Mouse (Mus musculus): ENCODE results near the gene Cldn7.

Gene Cldn7

GRCm38 (mm10) chr11:69990850-69991691, 26.5 kb downstream of the Cldn7 start, which contains the start of gene Gabarap:
TSS of gene Gabarap (plus strand) at chr11:69991143.
- peak; percentile 98 for DNase-seq (ENCODE audit: low read depth)

DNA sequence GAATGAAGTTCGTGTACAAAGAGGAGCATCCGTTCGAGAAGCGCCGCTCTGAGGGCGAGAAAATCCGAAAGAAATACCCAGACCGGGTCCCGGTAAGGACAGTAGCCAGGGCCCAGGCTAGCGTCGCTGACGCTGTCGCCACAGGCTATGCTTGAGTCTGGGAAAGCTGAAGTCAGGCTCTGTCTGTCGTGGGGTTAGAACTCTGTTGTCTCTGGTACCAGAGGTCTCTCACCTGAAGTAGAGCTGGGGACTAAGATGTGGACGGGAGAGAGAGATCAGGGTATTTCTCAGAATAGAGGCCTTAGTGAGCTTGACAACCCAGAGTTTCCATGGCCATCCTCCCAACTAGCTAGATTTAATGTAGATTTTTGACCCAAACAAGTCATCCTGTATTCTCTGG, 27.1 kb downstream of the Cldn7 start:
- DNase-seq (ENCODE audit: low read depth): no peak

DNA sequence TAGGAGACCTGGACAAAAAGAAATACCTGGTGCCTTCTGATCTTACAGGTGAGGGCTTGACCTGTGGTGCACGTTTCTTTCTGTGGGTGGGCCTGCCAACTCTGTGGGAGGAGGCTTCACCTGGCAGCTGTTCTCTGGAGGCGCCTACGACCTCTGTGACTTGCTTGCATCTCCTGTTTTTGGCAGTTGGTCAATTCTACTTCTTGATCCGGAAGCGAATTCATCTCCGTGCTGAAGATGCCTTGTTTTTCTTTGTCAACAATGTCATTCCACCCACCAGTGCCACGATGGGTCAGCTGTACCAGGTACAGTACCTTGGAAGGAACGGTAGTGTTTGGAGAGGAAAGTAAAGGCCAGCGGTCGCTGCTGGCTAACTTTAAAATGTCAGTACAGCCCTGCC, 27.8 kb downstream of the Cldn7 start:
- no peak for DNase-seq (ENCODE audit: low read depth)

- no peak for DNase-seq (ENCODE audit: low read depth)
These were observed 28.4 kb downstream of the Cldn7 start for GRCm38 (mm10) chr11:69992932-69993331.

DNA sequence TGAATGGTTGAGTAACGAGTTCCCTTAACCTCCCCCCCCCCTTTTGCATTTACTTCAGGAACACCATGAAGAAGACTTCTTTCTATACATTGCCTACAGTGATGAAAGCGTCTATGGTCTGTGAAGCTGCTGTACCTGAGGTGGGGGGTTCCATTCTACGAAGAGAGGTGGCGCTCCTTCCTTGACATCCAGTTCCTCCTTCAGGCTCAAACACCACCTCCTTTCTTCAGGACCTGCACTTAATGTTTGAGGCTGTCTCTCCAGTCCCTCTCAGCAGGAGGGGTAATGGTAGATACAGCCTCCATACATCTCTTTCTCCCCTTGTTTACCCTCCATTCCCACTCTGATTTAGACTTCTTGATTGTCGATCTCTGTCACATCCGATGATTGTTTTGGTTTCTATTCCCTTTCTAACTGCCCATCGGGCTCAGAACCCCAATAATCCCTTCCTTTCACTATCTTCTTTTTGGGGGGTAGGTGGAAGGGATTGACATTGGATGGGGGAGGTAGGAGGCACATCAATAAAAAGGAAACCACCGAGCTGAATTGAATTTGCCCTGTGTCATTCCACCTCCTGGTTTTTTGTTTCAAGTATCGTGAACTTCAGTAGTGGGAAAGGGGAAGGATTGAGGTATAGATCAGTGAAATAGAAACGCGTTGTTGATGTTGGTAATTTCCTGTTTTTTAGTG, 30.0 kb downstream of the Cldn7 start:
- no peak for DNase-seq (ENCODE audit: low read depth)

DNA sequence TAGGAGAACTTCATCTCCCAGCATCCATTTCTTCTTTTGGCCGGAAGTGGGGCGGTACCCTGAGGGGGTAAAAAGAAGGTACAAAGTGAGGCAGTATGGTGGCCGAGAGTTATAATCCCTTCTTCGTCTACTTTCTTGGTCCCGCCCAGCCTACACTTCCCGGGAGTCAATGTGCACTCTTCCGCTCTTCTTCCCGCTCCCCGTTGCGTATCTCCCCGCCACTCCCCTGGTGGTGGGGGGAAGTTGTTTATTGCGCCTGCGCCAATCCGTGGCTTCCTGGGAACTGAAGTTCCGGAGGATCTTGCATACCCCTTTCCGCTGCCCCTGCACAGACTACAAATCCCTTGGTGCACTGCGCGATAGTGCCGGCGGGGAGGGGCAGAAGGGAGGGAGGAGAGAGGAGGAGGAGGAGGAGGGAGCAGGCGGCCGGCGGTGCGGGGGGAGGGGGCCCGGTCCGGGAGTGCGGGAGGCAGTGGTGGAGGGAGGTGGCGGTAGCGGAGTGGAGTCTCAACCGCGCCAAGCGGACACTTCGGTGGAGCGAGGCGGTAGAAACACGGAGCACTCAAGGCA, 30.9 kb downstream of the Cldn7 start, which contains the start of gene Phf23:
Phf23 (plus strand) TSS at position 387 of the 570 bp plus-strand sequence.
- peak; percentile 100 for DNase-seq (ENCODE audit: low read depth)

DNA sequence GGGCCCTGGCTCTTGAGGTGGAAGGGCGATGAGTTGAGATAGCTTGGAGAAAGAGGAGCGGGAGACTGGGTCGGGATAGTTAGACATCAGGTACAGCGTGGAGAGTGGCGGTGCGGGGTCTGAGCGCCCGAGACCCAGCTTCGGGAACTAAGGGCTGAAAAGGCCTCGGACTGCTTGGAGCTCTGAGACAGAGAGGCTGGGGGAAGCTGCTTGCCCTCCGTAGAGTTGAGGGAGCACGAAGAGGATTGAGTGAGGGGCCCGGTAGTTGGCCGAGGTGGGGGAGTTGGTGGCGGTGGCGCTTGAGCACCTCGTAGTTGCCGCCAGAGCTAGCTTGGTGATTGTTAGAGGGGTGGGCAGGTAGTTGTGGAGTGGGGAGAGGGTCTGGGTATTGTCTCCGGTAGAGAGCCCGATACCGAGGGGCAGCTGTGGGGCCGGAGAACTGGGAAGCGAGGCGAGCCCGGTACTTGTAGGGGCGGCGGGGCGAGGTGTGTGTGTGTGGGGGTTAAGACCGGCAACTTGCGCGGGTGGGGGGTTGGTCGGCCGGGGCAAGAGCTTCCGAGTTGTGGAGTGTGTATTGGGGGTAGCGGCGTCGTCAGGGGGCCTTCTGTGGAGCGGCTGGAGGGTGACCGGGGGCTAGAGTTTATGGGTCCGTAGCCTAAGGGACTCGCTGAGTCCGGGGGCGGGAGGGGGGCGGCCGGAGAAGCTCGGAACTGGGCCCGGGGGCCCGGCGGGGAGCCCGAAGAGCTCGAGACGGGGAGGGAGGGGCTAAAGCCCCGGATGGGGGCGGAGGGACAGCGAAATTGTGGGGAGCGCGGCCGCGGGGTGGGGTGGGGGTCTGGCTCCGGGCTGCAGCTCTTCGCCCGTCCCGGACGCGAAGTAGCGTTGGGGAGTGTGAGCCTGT, 31.8 kb downstream of the Cldn7 start:
- DNase-seq (ENCODE audit: low read depth): peak; percentile 65

- DNase-seq (ENCODE audit: low read depth): peak; percentile 81
These were observed 32.5 kb downstream of the Cldn7 start for GRCm38 (mm10) chr11:69997070-69997509.

DNA sequence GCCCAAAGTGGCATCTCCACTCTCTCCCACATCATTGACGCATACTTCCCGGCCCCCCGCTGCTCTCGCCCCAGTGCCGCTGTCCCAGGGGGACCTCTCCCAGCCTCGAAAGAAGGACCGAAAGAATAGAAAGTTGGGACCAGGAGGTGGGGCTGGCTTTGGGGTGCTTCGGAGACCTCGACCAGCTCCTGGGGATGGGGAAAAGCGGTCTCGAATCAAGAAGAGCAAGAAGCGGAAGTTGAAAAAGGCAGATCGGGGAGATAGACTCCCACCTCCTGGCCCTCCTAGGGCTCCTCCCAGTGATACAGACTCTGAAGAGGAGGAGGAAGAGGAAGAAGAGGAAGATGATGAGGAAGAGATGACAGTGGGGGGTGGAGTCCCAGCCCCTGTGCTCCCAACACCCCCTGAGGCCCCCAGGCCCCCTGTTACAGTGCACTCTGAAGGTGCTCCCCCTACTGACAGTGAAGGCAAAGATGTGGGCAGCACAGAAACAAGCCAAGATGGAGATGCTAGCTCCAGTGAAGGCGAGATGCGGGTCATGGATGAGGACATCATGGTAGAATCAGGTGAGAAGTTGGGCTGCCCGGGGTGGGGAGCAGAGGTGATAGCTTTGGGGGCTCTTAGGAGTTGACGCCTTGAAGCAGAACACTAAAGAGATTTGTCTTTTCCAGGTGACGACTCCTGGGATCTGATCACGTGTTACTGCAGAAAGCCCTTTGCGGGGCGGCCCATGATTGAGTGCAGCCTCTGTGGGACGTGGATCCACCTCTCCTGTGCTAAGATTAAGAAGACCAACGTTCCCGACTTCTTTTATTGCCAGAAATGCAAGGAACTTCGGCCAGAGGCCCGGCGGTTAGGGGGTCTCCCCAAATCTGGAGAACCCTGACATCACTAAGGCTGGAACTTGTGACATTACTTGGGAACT, 34.2 kb downstream of the Cldn7 start:
- DNase-seq (ENCODE audit: low read depth): no peak

- no peak for DNase-seq (ENCODE audit: low read depth)
These were observed 35.1 kb downstream of the Cldn7 start for GRCm38 (mm10) chr11:69999666-70000065.

GRCm38 (mm10) chr11:70000396-70000898, 35.9 kb downstream of the Cldn7 start, which contains the start of gene Dvl2:
TSS of gene Dvl2 (plus strand) at chr11:70000595.
- peak; percentile 99 for DNase-seq (ENCODE audit: low read depth)

- DNase-seq (ENCODE audit: low read depth): no peak
These were observed 36.6 kb downstream of the Cldn7 start for GRCm38 (mm10) chr11:70001159-70001558.

GRCm38 (mm10) chr11:70001865-70002264, 37.3 kb downstream of the Cldn7 start:
- peak; percentile 77 for DNase-seq (ENCODE audit: low read depth)

DNA sequence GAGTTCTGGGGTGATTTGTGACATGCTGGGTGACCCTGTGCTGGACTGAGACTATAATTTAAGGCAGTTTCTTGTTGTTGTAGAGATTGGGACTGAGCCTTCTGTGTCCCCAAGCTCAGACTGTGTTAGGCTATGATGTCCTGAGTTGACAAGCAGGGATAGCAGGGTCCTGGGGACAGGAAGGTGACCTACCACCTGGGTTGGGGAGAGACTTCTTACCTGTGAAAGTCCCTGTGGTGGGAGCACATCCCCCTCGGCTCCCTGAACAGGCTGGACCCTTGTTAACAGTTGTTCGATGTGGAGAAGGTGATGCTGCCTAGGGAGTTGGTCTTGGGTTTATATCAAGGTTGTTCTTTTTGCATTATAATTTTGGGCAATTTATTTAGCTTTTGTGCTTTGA, 37.9 kb downstream of the Cldn7 start:
- DNase-seq (ENCODE audit: low read depth): no peak

- DNase-seq (ENCODE audit: low read depth): peak; percentile 69
These were observed 40.9 kb downstream of the Cldn7 start for GRCm38 (mm10) chr11:70005521-70005920.

GRCm38 (mm10) chr11:70010033-70010432, 45.5 kb downstream of the Cldn7 start:
- no peak for DNase-seq (ENCODE audit: low read depth)

DNA sequence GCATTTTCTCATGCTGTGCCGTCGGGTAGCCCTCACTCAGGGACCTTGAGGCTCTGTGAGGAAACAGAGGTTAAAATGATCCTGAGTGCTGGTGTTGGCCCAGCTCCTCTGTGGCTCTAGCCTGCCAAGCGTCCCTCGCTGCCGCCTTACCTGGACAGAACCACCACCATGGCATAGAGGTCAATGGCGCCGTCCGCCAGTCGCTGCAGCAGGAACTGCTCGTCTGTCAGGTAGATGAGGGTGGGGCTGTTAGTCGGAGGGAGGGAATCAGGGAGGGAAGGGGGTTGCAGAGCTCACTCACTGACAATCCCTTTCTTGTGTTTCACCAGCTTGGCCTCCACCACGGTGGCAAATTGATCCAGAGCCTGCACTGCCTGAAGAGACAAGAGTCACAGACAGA, 46.0 kb downstream of the Cldn7 start:
- no peak for DNase-seq (ENCODE audit: low read depth)

GRCm38 (mm10) chr11:70010961-70011360, 46.4 kb downstream of the Cldn7 start:
- DNase-seq (ENCODE audit: low read depth): no peak

DNA sequence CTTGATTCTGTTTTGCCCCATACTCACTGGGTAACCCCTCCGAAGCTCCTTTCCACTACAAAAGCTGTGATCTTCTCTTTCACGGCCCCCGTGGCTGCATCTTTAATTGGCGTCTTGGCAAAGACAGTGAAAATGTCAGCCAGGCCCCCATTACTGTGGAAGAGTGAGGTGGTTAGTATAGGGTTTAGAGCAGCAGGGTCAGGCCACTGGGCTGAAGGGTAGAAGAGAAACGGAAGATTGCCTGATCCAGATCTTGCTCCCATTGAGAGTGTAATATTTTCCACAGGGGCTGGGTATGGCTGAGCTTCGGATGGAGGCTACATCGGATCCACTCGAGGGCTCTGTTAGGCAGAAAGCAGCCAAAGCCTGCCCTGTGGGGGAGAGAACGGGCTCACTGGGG, 48.4 kb downstream of the Cldn7 start:
- DNase-seq (ENCODE audit: low read depth): no peak

DNA sequence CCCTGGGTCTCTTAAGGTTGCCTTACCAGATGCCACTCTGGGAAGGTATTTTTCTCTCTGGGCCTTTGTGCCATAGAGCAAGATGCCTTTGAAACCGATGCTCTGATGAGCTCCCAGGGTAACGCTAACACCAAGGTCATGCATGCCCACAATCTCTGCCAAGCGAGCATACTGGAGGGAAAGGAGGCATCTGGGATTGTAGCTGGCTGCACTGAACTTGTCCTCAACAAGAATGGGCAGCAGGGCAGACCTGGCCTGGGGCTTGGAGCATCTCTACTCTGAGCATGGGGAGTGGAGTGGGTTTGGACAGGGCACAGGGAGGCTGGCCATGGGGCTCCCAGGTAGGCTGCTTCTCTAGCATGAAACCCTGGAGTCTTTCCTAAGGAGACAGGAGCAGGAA, 48.8 kb downstream of the Cldn7 start:
- no peak for DNase-seq (ENCODE audit: low read depth)

All from 416B (cell line).